Mouse (Mus musculus): ENCODE results near the gene Ttll7.

DNA sequence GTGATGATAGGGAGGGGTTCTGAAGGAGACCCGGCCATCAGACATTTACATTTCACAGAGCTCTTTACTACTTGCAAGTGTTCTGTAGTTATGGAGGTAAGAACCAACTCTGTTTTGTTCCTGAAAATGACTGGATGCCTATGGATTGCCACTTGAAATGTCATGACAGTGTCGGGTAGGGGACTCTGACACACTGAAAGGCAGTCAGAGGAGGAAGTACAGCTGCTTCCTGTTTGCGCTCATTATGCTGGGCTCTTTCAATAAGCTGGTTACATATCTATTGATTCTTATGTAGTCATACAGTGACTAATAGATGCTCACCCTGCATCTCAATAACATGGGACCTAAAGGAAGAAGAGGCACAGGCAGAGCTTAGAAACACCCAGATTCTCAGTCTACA, 148.8 kb downstream of the Ttll7 start:
- TF ChIP-seq TAL1 (IDR thresholded peaks at IDR 0.05; ENCODE audit: low read length) (no peak), GATA1 (IDR thresholded peaks at IDR 0.05; ENCODE audit: low read length) (no peak)

Measured in erythroblast, embryonic 14.5 days (primary cell).